Mouse (Mus musculus) spleen, adult 2 months (tissue): ENCODE measurements around the gene Podn. TPM values are rescaled to one million over a fixed set of nuclear protein-coding genes. Genes with fewer than 3 reads are reported as not detected.

Experiments used
- DNase-seq, 2 experiments: peaks; one replicate each; pipeline versions ENCODE4 v3.0.0 to v3.0.0-alpha.2; 2012 to 2021; ENCODE audit warnings: low spot score in 2 of 2, low read depth in 1 of 2
- H3K27ac ChIP-seq: fragments of 200-500 bp; 2 replicates; pipeline ENCODE4 v1.5.1; 2012; ENCODE audit warnings: low read length, inconsistent platforms; ENCODE audit not compliant: insufficient read depth
- H3K27me3 ChIP-seq: fragments of 200-500 bp; 2 replicates; pipeline ENCODE4 v1.6.1; 2012; ENCODE audit warnings: mild to moderate bottlenecking, moderate library complexity, low read length, inconsistent platforms; ENCODE audit not compliant: control insufficient read depth, insufficient read depth
- H3K36me3 ChIP-seq: fragments of 200-500 bp; 2 replicates; pipeline ENCODE4 v1.6.1; 2012; ENCODE audit warnings: mild to moderate bottlenecking, low read length, inconsistent platforms; ENCODE audit not compliant: control insufficient read depth, insufficient read depth
- H3K4me1 ChIP-seq: fragments of 200-500 bp; 2 replicates; pipeline ENCODE4 v1.6.1; 2011; ENCODE audit warnings: inconsistent platforms; ENCODE audit not compliant: control insufficient read depth, insufficient read depth, insufficient read length
- H3K4me3 ChIP-seq: fragments of 200-500 bp; 2 replicates; pipeline ENCODE4 v1.5.1; 2011; ENCODE audit warnings: mild to moderate bottlenecking, inconsistent platforms; ENCODE audit not compliant: insufficient read depth, insufficient read length; ENCODE audit errors: extremely low read depth
- CTCF ChIP-seq: fragments of 200-500 bp; IDR thresholded peaks from 2 replicates; pipeline ENCODE4 v1.5.1; 2011; ENCODE audit warnings: mild to moderate bottlenecking, inconsistent platforms; ENCODE audit not compliant: insufficient read depth, insufficient read length, insufficient replicate concordance; ENCODE audit errors: extremely low read depth
- POLR2A ChIP-seq: fragments of 200-500 bp; IDR thresholded peaks from 2 replicates; pipeline ENCODE4 v1.6.1; 2011; ENCODE audit warnings: low read depth, low read length, inconsistent platforms
- WGBS: fragments of 180-500 bp; shearing (Covaris S2); methylation state at CpG from one replicate; pipeline ENCODE4 v1.1.7; 2018; 5-methylcytosine and 5-hydroxymethylcytosine counted together
- polyA plus RNA-seq: library from polyadenylated mRNA; depleted of rRNA; stranded (reverse); fragments of >200 nt; gene quantifications from 2 replicates; pipeline ENCODE4 v1.2.3, GENCODE M21; 2012

Gene Podn
- polyA plus RNA-seq, 1 experiment: 8.0 TPM

GRCm38 (mm10) chr4:107980002-107980600 is 116.1 kb downstream of the Podn start:
- TF ChIP-seq POLR2A (no peak), CTCF (no peak)
- Histone ChIP-seq H3K27ac (no peak overlapping the region), H3K4me3 (no peak overlapping the region), H3K27me3 (no peaks in the 10 kb centered on the region), H3K36me3 (no peaks in the 10 kb centered on the region), H3K4me1 (no peaks in the 10 kb centered on the region)
- WGBS: 79% methylated on average over 6 of the region's 6 CpGs
- no peak for DNase-seq

DNA sequence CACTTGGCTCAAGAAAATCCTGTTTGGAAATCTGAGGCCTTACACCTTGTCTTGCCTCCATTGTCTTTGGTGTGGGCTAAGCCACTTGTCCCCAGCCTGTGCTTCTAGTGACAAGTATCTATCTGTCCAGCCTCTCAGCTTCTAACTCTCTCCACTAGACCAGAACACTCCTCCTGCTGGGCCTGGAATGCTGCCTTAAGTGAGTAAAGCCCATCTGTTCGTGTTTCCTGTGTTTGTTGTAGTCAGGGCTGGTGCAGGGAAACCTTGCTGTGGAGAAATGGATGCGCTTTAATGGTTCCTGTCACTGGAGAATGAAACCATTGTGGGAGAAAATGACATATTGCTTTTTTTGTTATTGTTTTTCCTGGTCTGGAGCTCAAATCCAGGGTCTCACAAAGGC is 116.7 kb downstream of the Podn start:
- no peak overlapping the region for H3K4me3 ChIP-seq
- TF ChIP-seq POLR2A: no peak
- TF ChIP-seq CTCF: no peak
- no peak for DNase-seq
- no peaks in the 10 kb centered on the region for H3K36me3 ChIP-seq
- no peaks in the 10 kb centered on the region for H3K27me3 ChIP-seq
- no peak overlapping the region for H3K27ac ChIP-seq
- WGBS: 67% methylated on average over 2 of the region's 2 CpGs
- H3K4me1 ChIP-seq: no peaks in the 10 kb centered on the region

GRCm38 (mm10) chr4:107977593-107977992 is 118.7 kb downstream of the Podn start:
- H3K27ac ChIP-seq: no peak overlapping the region
- H3K4me3 ChIP-seq: no peak overlapping the region
- no peaks in the 10 kb centered on the region for H3K27me3 ChIP-seq
- H3K4me1 ChIP-seq: no peaks in the 10 kb centered on the region
- TF ChIP-seq CTCF: no peak
- TF ChIP-seq POLR2A: no peak
- DNase-seq: no peak
- no peaks in the 10 kb centered on the region for H3K36me3 ChIP-seq
- 89% methylated on average over 4 of the region's 4 CpGs for WGBS

- no peak overlapping the region for H3K4me3 ChIP-seq
- no peaks in the 10 kb centered on the region for H3K4me1 ChIP-seq
- TF ChIP-seq CTCF: no peak
- TF ChIP-seq POLR2A: no peak
- 82% methylated on average over 7 of the region's 7 CpGs for WGBS
- no peak overlapping the region for H3K27ac ChIP-seq
- H3K36me3 ChIP-seq: no peaks in the 10 kb centered on the region
- H3K27me3 ChIP-seq: no peaks in the 10 kb centered on the region
- DNase-seq: no peak
Measured at GRCm38 (mm10) chr4:107975004-107975403, 121.2 kb downstream of the Podn start.

GRCm38 (mm10) chr4:107974527-107974926 is 121.7 kb downstream of the Podn start:
- Histone ChIP-seq H3K36me3 (no peaks in the 10 kb centered on the region), H3K27me3 (no peaks in the 10 kb centered on the region), H3K27ac (no peak overlapping the region), H3K4me1 (no peaks in the 10 kb centered on the region), H3K4me3 (no peak overlapping the region)
- DNase-seq: no peak
- TF ChIP-seq CTCF: no peak
- WGBS: 84% methylated on average over 11 of the region's 11 CpGs

- Histone ChIP-seq H3K4me3 (no peak overlapping the region), H3K36me3 (no peaks in the 10 kb centered on the region), H3K4me1 (no peaks in the 10 kb centered on the region; the same call in 1 of the 2 replicates), H3K27ac (no peak overlapping the region), H3K27me3 (no peaks in the 10 kb centered on the region)
- DNase-seq: no peak
- 82% methylated on average over 1 of the region's 1 CpGs for WGBS
- TF ChIP-seq POLR2A: no peak
Measured at GRCm38 (mm10) chr4:107971162-107971561, 125.1 kb downstream of the Podn start.

- no peak overlapping the region for H3K4me3 ChIP-seq
- H3K27ac ChIP-seq: no peak overlapping the region
- no peak for DNase-seq
- no peaks in the 10 kb centered on the region; the same call in 1 of the 2 replicates for H3K4me1 ChIP-seq
- no peaks in the 10 kb centered on the region for H3K27me3 ChIP-seq
- TF ChIP-seq POLR2A: no peak
- no peak for TF ChIP-seq CTCF
- no peaks in the 10 kb centered on the region for H3K36me3 ChIP-seq
Measured at GRCm38 (mm10) chr4:107969781-107970180, 126.5 kb downstream of the Podn start.
